Comparison of ENCODE assay signal across 8 mouse cellular contexts in the genomic region with DNA sequence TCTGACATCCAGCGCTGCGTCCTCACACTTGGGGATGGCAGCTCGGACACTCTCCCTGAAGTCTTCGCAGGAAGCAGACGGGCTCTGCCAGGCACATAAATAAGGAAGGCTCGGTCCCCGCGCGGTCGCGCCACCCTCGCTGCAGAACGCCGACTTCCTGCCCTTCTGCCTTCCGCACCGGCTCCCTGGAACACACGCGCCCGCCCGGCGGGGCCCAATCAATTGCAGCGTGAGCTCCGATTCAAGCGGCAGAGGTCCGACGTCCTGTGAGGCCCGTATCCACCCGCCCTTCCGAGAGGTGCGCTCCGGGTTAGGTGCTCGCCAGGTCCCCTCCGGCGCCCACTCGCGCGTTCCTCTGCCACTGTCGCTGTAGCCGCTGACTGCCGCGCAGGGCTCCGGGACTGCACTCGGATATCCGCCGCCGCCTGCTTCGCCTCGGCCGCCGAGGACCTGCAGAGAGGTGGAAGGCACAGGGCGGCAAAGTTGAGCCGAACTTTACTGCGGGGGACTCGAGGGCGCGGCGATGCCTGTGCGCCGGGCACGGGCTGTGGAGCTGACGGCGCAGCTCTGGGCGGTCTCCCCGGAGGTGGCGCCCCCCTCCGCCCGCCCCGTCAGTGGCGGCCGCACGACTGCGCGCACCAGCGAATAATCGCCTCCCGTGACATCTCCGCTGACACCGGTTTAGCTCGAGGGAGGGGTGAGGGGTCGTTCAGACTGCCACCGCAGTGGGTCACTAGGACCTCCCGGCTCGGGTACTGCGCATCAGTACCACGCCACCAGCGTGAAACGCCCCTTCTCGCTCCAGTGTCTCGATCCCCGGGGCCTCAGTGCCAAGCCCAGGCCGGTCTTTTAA. TPM values are rescaled to one million over a fixed set of nuclear protein-coding genes. Genes with fewer than 3 reads are reported as not detected.
A peak's percentile ranks its signal among the peaks of the same experiment; 100 is the strongest.
DNase-seq lines count a peak whose midpoint lies in the region; ATAC-seq and TF ChIP-seq lines count a peak whose summit lies in the region.

No protein-coding gene starts in this region.

- peak overlapping the region; percentile 100 for H3K4me2 ChIP-seq in intestine, embryonic 14.5 days (ENCODE audit: low read length)
- H3K4me2 ChIP-seq in lung, embryonic 16.5 days (ENCODE audit: low read depth, low read length) = peak overlapping the region; percentile 97

- H3K36me3 ChIP-seq in intestine, embryonic 14.5 days (ENCODE audit: control insufficient read depth, insufficient read depth, low read length) = no peaks in the 10 kb centered on the region
- no peaks in the 10 kb centered on the region for H3K36me3 ChIP-seq in lung, embryonic 16.5 days (ENCODE audit: control insufficient read depth, insufficient read depth, low read length)

- H3K4me3 ChIP-seq in layer of hippocampus, adult 2 months = peak overlapping the region; percentile 82
- H3K4me3 ChIP-seq in bone marrow macrophage, adult 2 months (ENCODE audit: insufficient read depth, low read length) = peak overlapping the region; percentile 90
- peak overlapping the region; percentile 55 for H3K4me3 ChIP-seq in intestine, embryonic 14.5 days (ENCODE audit: low read depth, low read length)
- peak overlapping the region; percentile 69 for H3K4me3 ChIP-seq in lung, embryonic 16.5 days (ENCODE audit: low read length)
- peak overlapping the region; percentile 91 for H3K4me3 ChIP-seq in olfactory bulb, adult 2 months (ENCODE audit: insufficient read depth, low read depth, low read length)

- H3K9ac ChIP-seq in intestine, embryonic 14.5 days (ENCODE audit: low read length) = peak overlapping the region; percentile 33
- H3K9ac ChIP-seq in lung, embryonic 16.5 days (ENCODE audit: low read length) = peak overlapping the region; percentile 68

- ATAC-seq in intestine, embryonic 14.5 days (replicated peaks; ENCODE audit: low FRiP score, low TSS enrichment, low read depth) = no peak
- peak; percentile 40; the same call in 1 of the 2 replicates for ATAC-seq in lung, embryonic 16.5 days (ENCODE audit: low read depth)

- peak overlapping the region; percentile 28; the same call in 1 of the 2 replicates for H3K27ac ChIP-seq in layer of hippocampus, adult 2 months
- peak overlapping the region; percentile 96 for H3K27ac ChIP-seq in bone marrow macrophage, adult 2 months (ENCODE audit: insufficient read depth, low read depth, low read length)
- no peak overlapping the region for H3K27ac ChIP-seq in intestine, embryonic 14.5 days (ENCODE audit: low read depth)
- peak overlapping the region; percentile 50 for H3K27ac ChIP-seq in lung, embryonic 16.5 days (ENCODE audit: low read length)
- no peak overlapping the region for H3K27ac ChIP-seq in olfactory bulb, adult 2 months (ENCODE audit: insufficient read depth, low read depth, low read length)

- peaks cover 56% of the 10 kb centered on the region for H3K27me3 ChIP-seq in intestine, embryonic 14.5 days (replicated peaks; ENCODE audit: control insufficient read depth, insufficient read depth, low read length)
- peaks cover 42% of the 10 kb centered on the region for H3K27me3 ChIP-seq in lung, embryonic 16.5 days (ENCODE audit: control insufficient read depth, insufficient read depth, low read depth, low read length)

- WGBS in intestine, embryonic 14.5 days = under 1% methylated on average over 88 of the region's 91 CpGs
- under 1% methylated on average over 80 of the region's 91 CpGs for WGBS in lung, embryonic 16.5 days
- WGBS in olfactory bulb, adult 2 months = 1% methylated on average over 88 of the region's 91 CpGs

- H3K9me3 ChIP-seq in intestine, embryonic 14.5 days (ENCODE audit: control insufficient read depth, low read length) = no peaks in the 10 kb centered on the region
- no peaks in the 10 kb centered on the region for H3K9me3 ChIP-seq in lung, embryonic 16.5 days (ENCODE audit: control insufficient read depth, low read length)

- no peak for DNase-seq in layer of hippocampus, adult 2 months (ENCODE audit: low spot score in 2 of 2)
- DNase-seq in layer of hippocampus, postnatal 25 days (ENCODE audit: extremely low spot score in 1 of 2, low spot score in 1 of 2) = no peak
- peak; percentile 39 to 47 for DNase-seq in gastrocnemius, adult 8-10 months (ENCODE audit: low spot score in 2 of 2)
- DNase-seq in intestine, embryonic 14.5 days (ENCODE audit: low spot score) = peak; percentile 74
- DNase-seq in thymus, postnatal 4 days = peak; percentile 88

- peak; percentile 53 for TF ChIP-seq CTCF in layer of hippocampus, adult 2 months (conservative IDR thresholded peaks at IDR 0.05)
- no peak for TF ChIP-seq CTCF in bone marrow macrophage, adult 2 months (IDR thresholded peaks at IDR 0.05; ENCODE audit: low read depth, low read length)
- TF ChIP-seq CTCF in olfactory bulb, adult 2 months (IDR thresholded peaks at IDR 0.05; ENCODE audit: insufficient read depth, low read depth, low read length) = no peak

- H3K4me1 ChIP-seq in bone marrow macrophage, adult 2 months (ENCODE audit: control insufficient read depth, insufficient read depth, low read length) = peaks cover 24% of the 10 kb centered on the region
- H3K4me1 ChIP-seq in intestine, embryonic 14.5 days (replicated peaks; ENCODE audit: control insufficient read depth, insufficient read depth, low read length) = 0 out of 2 replicates have a peak, but pooled peaks cover 5% of the 10 kb centered on the region
- H3K4me1 ChIP-seq in lung, embryonic 16.5 days (replicated peaks; ENCODE audit: control insufficient read depth, insufficient read depth, low read length) = peaks cover 15% of the 10 kb centered on the region
- H3K4me1 ChIP-seq in olfactory bulb, adult 2 months (ENCODE audit: control insufficient read depth, insufficient read depth, low read length) = peaks cover 13% of the 10 kb centered on the region

- no peak for TF ChIP-seq POLR2A in bone marrow macrophage, adult 2 months (IDR thresholded peaks at IDR 0.05; ENCODE audit: borderline replicate concordance, low read depth, low read length)
- TF ChIP-seq POLR2A in olfactory bulb, adult 2 months (IDR thresholded peaks at IDR 0.05; ENCODE audit: insufficient read depth, low read depth, low read length) = no peak

RNA-seq across cellular contexts. Expression of gene Fam78a, which starts 1.3 kb away (rescaled TPM):
- 1 to 10 TPM; 3.6 to 6.0 TPM for total RNA-seq in layer of hippocampus, adult 2 months (2021)
- 1 to 10 TPM; 3.2 to 6.3 TPM for total RNA-seq in layer of hippocampus, postnatal 25 days (2021)
- polyA plus RNA-seq in bone marrow macrophage, adult 2 months (2012; ENCODE audit: insufficient read depth, insufficient read length, missing spikeins) = 13.1 and 16.5 TPM in 2 replicates
- total RNA-seq in gastrocnemius, adult 8-10 months (2022) = 10 to 100 TPM; 10.8 to 17.5 (median 14.9) TPM
- polyA plus RNA-seq in intestine, embryonic 14.5 days (2014; fragmentation: Nextera tagmentation; extraction: Ambion mirVana) = 1.5 and 1.7 TPM in 2 replicates
- polyA plus RNA-seq in lung, embryonic 16.5 days (2015; fragmentation: Nextera tagmentation; extraction: Ambion mirVana) = 4.3 and 4.4 TPM in 2 replicates
- polyA plus RNA-seq in olfactory bulb, adult 2 months (2012; ENCODE audit: insufficient read depth, insufficient read length, low replicate concordance, missing spikeins) = not detected in 2 replicates

RNA-seq across cellular contexts. Expression of gene Plpp7, which starts 11.9 kb away (rescaled TPM):
- total RNA-seq in layer of hippocampus, adult 2 months (2021) = 10 to 100 TPM; 20.2 to 21.8 TPM
- total RNA-seq in layer of hippocampus, postnatal 25 days (2021) = 10 to 100 TPM; 23.7 to 24.4 TPM
- 2.7 and 3.0 TPM in 2 replicates for polyA plus RNA-seq in bone marrow macrophage, adult 2 months (2012; ENCODE audit: insufficient read depth, insufficient read length, missing spikeins)
- total RNA-seq in gastrocnemius, adult 8-10 months (2022) = 100 to 1,000 TPM in 3 of 4 experiments, 10 to 100 TPM in 1; 99.5 to 130 (median 113) TPM
- 4.2 and 4.8 TPM in 2 replicates for polyA plus RNA-seq in intestine, embryonic 14.5 days (2014; fragmentation: Nextera tagmentation; extraction: Ambion mirVana)
- polyA plus RNA-seq in lung, embryonic 16.5 days (2015; fragmentation: Nextera tagmentation; extraction: Ambion mirVana) = 3.6 and 3.9 TPM in 2 replicates
- not detected in 2 replicates for polyA plus RNA-seq in olfactory bulb, adult 2 months (2012; ENCODE audit: insufficient read depth, insufficient read length, low replicate concordance, missing spikeins)

Comparison
In these comparisons a context has a peak if more than half of its experiments do, and no peak if none do; other contexts are left out.
1. DNase-seq: peak in gastrocnemius, adult 8-10 months (2 of 2), intestine, embryonic 14.5 days (single experiment) and thymus, postnatal 4 days (single experiment); none in layer of hippocampus, adult 2 months (0 of 2) and layer of hippocampus, postnatal 25 days (0 of 2).
2. H3K27ac ChIP-seq: peak in layer of hippocampus, adult 2 months (single experiment), bone marrow macrophage, adult 2 months (single experiment) and lung, embryonic 16.5 days (single experiment); none in intestine, embryonic 14.5 days (single experiment) and olfactory bulb, adult 2 months (single experiment).
3. Peak in every context shown above with its lines, with median percentiles within 50 percentile points of each other: H3K4me3 ChIP-seq.